Mouse (Mus musculus) gastrocnemius, adult 2 months (tissue): Measurements from ENCODE around the gene Gck. TPM values are rescaled to one million over a fixed set of nuclear protein-coding genes. Genes with fewer than 3 reads are reported as not detected.

Source experiments
- DNase-seq: peaks from one replicate; pipeline ENCODE4 v3.0.0; 2022
- H3K27ac ChIP-seq: fragments of 200-600 bp; 2 replicates; pipeline ENCODE4 v1.8.1; 2022; ENCODE audit warnings: mild to moderate bottlenecking
- H3K4me3 ChIP-seq: fragments of 200-600 bp; 2 replicates; pipeline ENCODE4 v1.8.1; 2022; ENCODE audit warnings: mild to moderate bottlenecking, moderate library complexity
- CTCF ChIP-seq: fragments of 200-600 bp; IDR thresholded peaks from 2 replicates; pipeline ENCODE4 v1.8.1; 2022; ENCODE audit warnings: antibody characterized with exemption, mild to moderate bottlenecking, moderate library complexity
- intact Hi-C: fragments of 180-260 bp; cut with DNase I; formaldehyde crosslinking; loops from one replicate; pipeline ENCODE4 v1.15.1; 2025
- total RNA-seq, 2 experiments: library from RNA; stranded (reverse); gene quantifications; 2 replicates each; pipeline ENCODE4 v1.2.3; 2021

Gck gene
- total RNA-seq, 2 experiments from 2014 or later = 1.8 to 7.8 TPM

GRCm38 (mm10) chr11:5877921-5878526, 71.9 kb downstream of the Gck start, which contains the start of gene Pold2:
Gene Pold2, minus strand, starts transcription at chr11:5878292.
- Histone ChIP-seq H3K4me3 (peak within 1 kb of the TSS; percentile 95), H3K27ac (peak within 1 kb of the TSS; percentile 91)
- peak; percentile 99 for DNase-seq
- intact Hi-C loops = loop anchor here (2.0 kb wide), 1 partner anchor 39 kb away; the partner anchor contains the start of gene Polm
- TF ChIP-seq CTCF = no peak

GRCm38 (mm10) chr11:5877421-5877820, 72.5 kb downstream of the Gck start:
- intact Hi-C loops = no loop called here
- TF ChIP-seq CTCF = no peak
- Histone ChIP-seq H3K27ac (peak overlapping the region; percentile 91), H3K4me3 (peak overlapping the region; percentile 95)
- DNase-seq = no peak

GRCm38 (mm10) chr11:5873192-5873591, 76.7 kb downstream of the Gck start:
- TF ChIP-seq CTCF = no peak
- no peak for DNase-seq
- intact Hi-C loops = no loop called here
- no peak overlapping the region for H3K27ac ChIP-seq
- H3K4me3 ChIP-seq = no peak overlapping the region

- intact Hi-C loops = no loop called here
- no peak for TF ChIP-seq CTCF
- Histone ChIP-seq H3K27ac (no peak overlapping the region), H3K4me3 (no peak overlapping the region)
- no peak for DNase-seq
Observed at GRCm38 (mm10) chr11:5872707-5873106, 77.2 kb downstream of the Gck start.

- no peak overlapping the region for H3K4me3 ChIP-seq
- peak; percentile 90 for DNase-seq
- peak overlapping the region; percentile 79 for H3K27ac ChIP-seq
- intact Hi-C loops = no loop called here
- no peak for TF ChIP-seq CTCF
Observed at GRCm38 (mm10) chr11:5870069-5870468, 79.8 kb downstream of the Gck start.

GRCm38 (mm10) chr11:5869331-5869730, 80.5 kb downstream of the Gck start:
- H3K4me3 ChIP-seq = no peak overlapping the region
- no peak for TF ChIP-seq CTCF
- H3K27ac ChIP-seq = peak overlapping the region; percentile 79
- no peak for DNase-seq
- intact Hi-C loops = no loop called here

GRCm38 (mm10) chr11:5868324-5868723, 81.6 kb downstream of the Gck start:
- H3K4me3 ChIP-seq = no peak overlapping the region
- H3K27ac ChIP-seq = no peak overlapping the region
- no peak for DNase-seq
- TF ChIP-seq CTCF = no peak
- intact Hi-C loops = no loop called here

GRCm38 (mm10) chr11:5867196-5867595, 82.7 kb downstream of the Gck start:
- H3K4me3 ChIP-seq = no peak overlapping the region
- no peak for DNase-seq
- intact Hi-C loops = no loop called here
- no peak for TF ChIP-seq CTCF
- H3K27ac ChIP-seq = no peak overlapping the region

GRCm38 (mm10) chr11:5862394-5863105, 87.3 kb downstream of the Gck start:
- H3K27ac ChIP-seq = peak overlapping the region; percentile 89
- intact Hi-C loops = no loop called here
- DNase-seq = peak; percentile 72
- TF ChIP-seq CTCF = no peak
- peak overlapping the region; percentile 82 for H3K4me3 ChIP-seq

GRCm38 (mm10) chr11:5861678-5862393, 88.0 kb downstream of the Gck start, which contains the start of gene Aebp1:
Gene Aebp1, plus strand, starts transcription at chr11:5861947.
- H3K27ac ChIP-seq = peak within 1 kb of the TSS; percentile 89
- H3K4me3 ChIP-seq = peak within 1 kb of the TSS; percentile 82
- peak; percentile 80 for DNase-seq
- TF ChIP-seq CTCF = no peak
- intact Hi-C loops = no loop called here

- peak overlapping the region; percentile 89; the same call in 1 of the 2 replicates for H3K27ac ChIP-seq
- no peak for TF ChIP-seq CTCF
- no peak overlapping the region for H3K4me3 ChIP-seq
- intact Hi-C loops = no loop called here
- no peak for DNase-seq
Observed at GRCm38 (mm10) chr11:5860639-5861038, 89.2 kb downstream of the Gck start.

- no peak for DNase-seq
- intact Hi-C loops = no loop called here
- H3K27ac ChIP-seq = peak overlapping the region; percentile 31; the same call in 1 of the 2 replicates
- TF ChIP-seq CTCF = no peak
- no peak overlapping the region for H3K4me3 ChIP-seq
Observed at GRCm38 (mm10) chr11:5859883-5860550, 89.9 kb downstream of the Gck start.
